Mouse (Mus musculus): ENCODE data around the gene Mlana. TPM values are rescaled to one million over a fixed set of nuclear protein-coding genes. Genes with fewer than 3 reads are reported as not detected.

The Mlana gene
- total and polyA plus RNA-seq, 2 experiments from 2014 or later: 8.1 TPM; not detected in 1

DNA sequence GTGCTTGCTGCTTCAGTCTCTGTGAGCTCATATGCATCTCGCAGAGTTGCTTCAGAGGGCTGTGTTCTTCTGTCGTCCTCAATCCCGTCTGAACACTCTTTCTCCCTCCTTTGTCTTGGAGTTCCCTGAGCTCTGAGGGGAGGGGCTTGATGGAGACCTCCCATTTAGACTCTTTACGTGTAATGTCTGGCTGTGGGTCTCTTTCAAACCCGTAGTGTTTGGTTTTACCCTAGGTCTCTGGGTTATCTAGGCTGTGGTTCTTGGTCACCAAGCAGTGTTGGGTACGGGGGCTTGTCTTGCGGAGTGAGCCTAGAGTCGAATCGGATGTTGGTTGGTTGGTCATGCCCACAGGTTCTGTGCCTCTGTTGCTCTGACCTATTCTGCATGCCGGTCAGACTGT lies 2.6 kb upstream of the Mlana start:
- no peak for DNase-seq (ENCODE audit: low spot score)

DNA sequence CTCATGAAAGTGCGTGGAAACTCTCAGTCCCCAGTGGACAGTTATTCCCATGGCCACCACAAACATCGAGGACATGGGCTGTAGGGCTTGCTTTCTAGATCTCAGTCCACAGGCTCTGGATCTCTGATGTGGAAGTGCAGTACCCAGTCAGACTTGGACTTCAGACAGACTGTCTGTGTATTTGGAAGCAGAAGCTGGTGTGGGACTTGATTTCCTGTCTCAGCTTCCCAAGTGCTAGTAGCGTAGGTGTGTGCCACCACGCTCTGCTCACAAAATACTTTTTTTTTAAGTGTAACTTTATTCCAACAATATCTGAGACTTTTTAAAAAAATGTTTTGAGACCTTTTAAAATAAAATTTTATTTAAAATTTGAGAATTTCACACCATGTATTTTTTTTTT lies 1.3 kb upstream of the Mlana start:
- H3K27ac ChIP-seq (ENCODE audit: low read depth): no peak overlapping the region
- no peak overlapping the region for H3K4me2 ChIP-seq (ENCODE audit: low read depth, low read length)
- H3K36me3 ChIP-seq (replicated peaks; ENCODE audit: control insufficient read depth, insufficient read depth, low read length): no peaks in the 10 kb centered on the region
- H3K9ac ChIP-seq (replicated peaks; ENCODE audit: low read depth, low read length): no peak overlapping the region
- no peak for TF ChIP-seq EP300 (IDR thresholded peaks at IDR 0.05; ENCODE audit: low read depth)
- TF ChIP-seq CTCF (IDR thresholded peaks at IDR 0.05; ENCODE audit: low read depth): no peak
- no peak overlapping the region for H3K4me3 ChIP-seq (ENCODE audit: low read depth, low read length)
- H3K9me3 ChIP-seq (replicated peaks; ENCODE audit: control insufficient read depth, low read length): peaks cover 8% of the 10 kb centered on the region; the same call in 1 of the 2 replicates
- DNase-seq (ENCODE audit: low spot score): no peak
- H3K4me1 ChIP-seq (ENCODE audit: control insufficient read depth, insufficient read depth): peaks cover 10% of the 10 kb centered on the region; the same call in 1 of the 2 replicates
- 90% methylated on average over 4 of the region's 4 CpGs for WGBS
- no peak for ATAC-seq (ENCODE audit: insufficient read depth, low read depth)
- no peaks in the 10 kb centered on the region for H3K27me3 ChIP-seq (ENCODE audit: control insufficient read depth, insufficient read depth, low read length)

More for the DNA sequence above, 2.6 kb upstream of the Mlana start:
- no peak overlapping the region for H3K9ac ChIP-seq (replicated peaks; ENCODE audit: low read depth, low read length)
- 94% methylated on average over 10 of the region's 10 CpGs for WGBS
- H3K9me3 ChIP-seq (replicated peaks; ENCODE audit: control insufficient read depth, low read length): peaks cover 8% of the 10 kb centered on the region; the same call in 1 of the 2 replicates
- no peaks in the 10 kb centered on the region for H3K27me3 ChIP-seq (ENCODE audit: control insufficient read depth, insufficient read depth, low read length)
- H3K4me3 ChIP-seq (ENCODE audit: low read depth, low read length): no peak overlapping the region
- no peaks in the 10 kb centered on the region for H3K36me3 ChIP-seq (replicated peaks; ENCODE audit: control insufficient read depth, insufficient read depth, low read length)
- peaks cover 10% of the 10 kb centered on the region; the same call in 1 of the 2 replicates for H3K4me1 ChIP-seq (ENCODE audit: control insufficient read depth, insufficient read depth)
- ATAC-seq (ENCODE audit: insufficient read depth, low read depth): no peak
- H3K4me2 ChIP-seq (ENCODE audit: low read depth, low read length): no peak overlapping the region
- no peak overlapping the region for H3K27ac ChIP-seq (ENCODE audit: low read depth)
- TF ChIP-seq CTCF (IDR thresholded peaks at IDR 0.05; ENCODE audit: low read depth) (no peak), EP300 (IDR thresholded peaks at IDR 0.05; ENCODE audit: low read depth) (no peak)

DNA sequence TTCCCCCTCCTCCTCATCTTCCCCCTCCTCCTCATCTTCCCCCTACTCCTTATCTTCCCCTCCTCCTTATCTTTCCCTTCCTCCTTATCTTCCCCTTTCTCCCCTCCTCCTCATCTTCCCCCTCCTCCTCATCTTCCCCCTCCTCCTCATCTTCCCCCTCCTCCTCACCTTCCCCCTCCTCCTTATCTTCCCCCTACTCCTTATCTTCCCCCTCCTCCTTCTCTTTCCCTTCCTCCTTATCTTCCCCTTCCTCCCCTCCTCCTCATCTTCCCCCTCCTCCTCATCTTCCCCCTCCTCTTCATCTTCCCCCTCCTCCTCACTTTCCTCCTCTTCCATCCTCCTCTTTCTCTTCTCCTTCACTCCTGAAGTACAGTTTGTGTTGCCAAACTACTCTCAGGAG lies 784 bp upstream of the Mlana start:
- no peak for ATAC-seq (ENCODE audit: insufficient read depth, low read depth)
- TF ChIP-seq EP300 (IDR thresholded peaks at IDR 0.05; ENCODE audit: low read depth) (no peak), CTCF (IDR thresholded peaks at IDR 0.05; ENCODE audit: low read depth) (no peak)
- H3K4me2 ChIP-seq (ENCODE audit: low read depth, low read length): no peak overlapping the region
- no peaks in the 10 kb centered on the region for H3K27me3 ChIP-seq (ENCODE audit: control insufficient read depth, insufficient read depth, low read length)
- no peak overlapping the region for H3K4me3 ChIP-seq (ENCODE audit: low read depth, low read length)
- DNase-seq (ENCODE audit: low spot score): no peak
- H3K4me1 ChIP-seq (ENCODE audit: control insufficient read depth, insufficient read depth): peaks cover 10% of the 10 kb centered on the region; the same call in 1 of the 2 replicates
- peak overlapping the region; percentile 59; the same call in 1 of the 2 replicates for H3K27ac ChIP-seq (ENCODE audit: low read depth)
- H3K9ac ChIP-seq (replicated peaks; ENCODE audit: low read depth, low read length): no peak overlapping the region
- H3K36me3 ChIP-seq (replicated peaks; ENCODE audit: control insufficient read depth, insufficient read depth, low read length): no peaks in the 10 kb centered on the region
- peaks cover 8% of the 10 kb centered on the region; the same call in 1 of the 2 replicates for H3K9me3 ChIP-seq (replicated peaks; ENCODE audit: control insufficient read depth, low read length)

DNA sequence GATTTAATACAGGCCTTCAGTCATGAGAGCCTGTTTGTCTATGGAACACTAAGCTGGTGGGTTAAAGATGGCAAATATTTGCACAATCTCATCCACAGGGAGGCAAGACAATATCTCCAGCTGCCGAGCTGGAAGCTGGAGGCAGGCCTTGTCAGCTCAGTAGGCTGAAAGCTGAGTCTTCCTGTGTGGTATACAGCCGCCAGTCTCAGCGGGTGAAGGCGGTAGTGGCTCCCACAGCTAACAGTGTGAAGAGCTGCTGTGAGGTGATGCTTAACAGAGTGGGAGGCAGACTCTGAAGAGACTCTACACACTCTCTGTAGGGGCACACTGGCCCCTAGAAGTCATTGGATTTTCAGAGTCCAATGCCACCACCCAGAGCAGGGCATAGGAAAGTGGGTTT lies 4.1 kb downstream of the Mlana start:
- no peak for DNase-seq (ENCODE audit: low spot score)
- Histone ChIP-seq H3K4me3 (ENCODE audit: low read depth, low read length) (no peak overlapping the region), H3K36me3 (replicated peaks; ENCODE audit: control insufficient read depth, insufficient read depth, low read length) (no peaks in the 10 kb centered on the region), H3K9ac (replicated peaks; ENCODE audit: low read depth, low read length) (no peak overlapping the region), H3K27ac (ENCODE audit: low read depth) (no peak overlapping the region), H3K4me2 (ENCODE audit: low read depth, low read length) (no peak overlapping the region), H3K4me1 (ENCODE audit: control insufficient read depth, insufficient read depth) (peaks cover 6% of the 10 kb centered on the region; the same call in 1 of the 2 replicates), H3K9me3 (replicated peaks; ENCODE audit: control insufficient read depth, low read length) (no peaks in the 10 kb centered on the region), H3K27me3 (ENCODE audit: control insufficient read depth, insufficient read depth, low read length) (no peaks in the 10 kb centered on the region)
- WGBS: 68% methylated on average over 4 of the region's 4 CpGs
- no peak for ATAC-seq (ENCODE audit: insufficient read depth, low read depth)
- no peak for TF ChIP-seq EP300 (IDR thresholded peaks at IDR 0.05; ENCODE audit: low read depth)
- TF ChIP-seq CTCF (IDR thresholded peaks at IDR 0.05; ENCODE audit: low read depth): no peak

DNA sequence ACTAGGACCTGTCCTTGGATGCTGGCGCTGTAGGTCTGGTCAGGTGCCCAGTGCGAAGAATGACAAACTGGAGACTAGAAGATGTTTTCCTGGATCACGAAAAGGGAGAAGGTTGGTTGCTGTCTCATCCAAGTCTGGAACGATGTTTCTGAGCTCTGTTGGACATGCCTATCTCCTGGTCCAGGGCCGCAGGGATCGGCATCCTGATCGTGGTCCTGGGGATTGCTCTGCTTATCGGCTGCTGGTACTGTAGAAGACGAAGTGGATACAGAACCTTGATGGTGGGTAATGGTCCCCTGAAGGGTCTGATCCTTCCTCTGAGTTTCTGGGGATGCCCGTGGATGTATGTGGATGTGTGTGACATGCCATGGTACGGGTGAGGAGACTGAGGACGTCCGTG lies 6.8 kb downstream of the Mlana start:
- Histone ChIP-seq H3K9ac (replicated peaks; ENCODE audit: low read depth, low read length) (no peak overlapping the region), H3K4me3 (ENCODE audit: low read depth, low read length) (no peak overlapping the region), H3K36me3 (replicated peaks; ENCODE audit: control insufficient read depth, insufficient read depth, low read length) (no peaks in the 10 kb centered on the region), H3K27ac (ENCODE audit: low read depth) (no peak overlapping the region), H3K4me1 (ENCODE audit: control insufficient read depth, insufficient read depth) (no peaks in the 10 kb centered on the region), H3K4me2 (ENCODE audit: low read depth, low read length) (no peak overlapping the region), H3K9me3 (replicated peaks; ENCODE audit: control insufficient read depth, low read length) (no peaks in the 10 kb centered on the region), H3K27me3 (ENCODE audit: control insufficient read depth, insufficient read depth, low read length) (no peaks in the 10 kb centered on the region)
- no peak for ATAC-seq (ENCODE audit: insufficient read depth, low read depth)
- DNase-seq (ENCODE audit: low spot score): no peak
- no peak for TF ChIP-seq EP300 (IDR thresholded peaks at IDR 0.05; ENCODE audit: low read depth)
- TF ChIP-seq CTCF (IDR thresholded peaks at IDR 0.05; ENCODE audit: low read depth): no peak
- 93% methylated on average over 13 of the region's 13 CpGs for WGBS

DNA sequence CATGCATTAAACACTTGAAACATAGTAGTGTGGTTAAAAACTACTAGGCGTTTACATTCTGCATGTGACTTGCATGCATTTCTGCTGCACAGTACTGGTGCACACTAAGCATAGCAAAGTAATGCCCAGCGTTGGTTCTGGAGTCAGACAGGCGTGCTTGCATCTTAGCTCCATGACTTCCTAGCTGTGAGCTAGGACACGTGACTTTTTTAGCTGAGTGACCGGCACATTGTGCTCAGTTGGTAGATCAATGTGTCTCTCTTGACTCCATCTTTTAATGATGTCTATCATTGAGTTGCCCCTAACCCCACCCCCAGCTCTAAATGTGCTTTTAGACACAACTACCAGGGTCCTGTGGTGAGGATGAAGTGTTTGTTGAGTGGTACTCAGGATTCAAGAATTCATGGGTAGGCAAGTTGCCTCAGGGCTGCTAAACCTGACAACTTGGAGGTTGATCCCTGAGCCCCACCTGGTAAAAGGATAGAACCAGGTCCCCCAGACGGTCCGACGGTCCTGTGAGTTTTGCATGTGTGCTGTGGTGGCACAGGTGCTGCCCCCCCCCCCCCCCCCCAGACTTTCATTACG lies 9.8 kb downstream of the Mlana start:
- no peak overlapping the region for H3K27ac ChIP-seq (ENCODE audit: low read depth)
- H3K4me3 ChIP-seq (ENCODE audit: low read depth, low read length): no peak overlapping the region
- H3K9ac ChIP-seq (replicated peaks; ENCODE audit: low read depth, low read length): no peak overlapping the region
- no peak for ATAC-seq (ENCODE audit: insufficient read depth, low read depth)
- H3K27me3 ChIP-seq (ENCODE audit: control insufficient read depth, insufficient read depth, low read length): no peaks in the 10 kb centered on the region
- no peaks in the 10 kb centered on the region for H3K4me1 ChIP-seq (ENCODE audit: control insufficient read depth, insufficient read depth)
- DNase-seq (ENCODE audit: low spot score): no peak
- TF ChIP-seq CTCF (IDR thresholded peaks at IDR 0.05; ENCODE audit: low read depth): no peak
- TF ChIP-seq EP300 (IDR thresholded peaks at IDR 0.05; ENCODE audit: low read depth): no peak
- 83% methylated on average over 9 of the region's 9 CpGs for WGBS
- H3K4me2 ChIP-seq (ENCODE audit: low read depth, low read length): peak overlapping the region; percentile 40
- H3K9me3 ChIP-seq (replicated peaks; ENCODE audit: control insufficient read depth, low read length): no peaks in the 10 kb centered on the region
- H3K36me3 ChIP-seq (replicated peaks; ENCODE audit: control insufficient read depth, insufficient read depth, low read length): no peaks in the 10 kb centered on the region

Measured in heart, postnatal 0 days (tissue).